Mouse (Mus musculus) lung, adult 18-20 months (tissue): ENCODE measurements around the gene Cnpy3.

Experiments
- DNase-seq, 2 experiments: peaks; one replicate each; pipeline ENCODE4 v3.0.0; 2022; ENCODE audit warnings: mixed read lengths in 2 of 2

Cnpy3 gene

DNA sequence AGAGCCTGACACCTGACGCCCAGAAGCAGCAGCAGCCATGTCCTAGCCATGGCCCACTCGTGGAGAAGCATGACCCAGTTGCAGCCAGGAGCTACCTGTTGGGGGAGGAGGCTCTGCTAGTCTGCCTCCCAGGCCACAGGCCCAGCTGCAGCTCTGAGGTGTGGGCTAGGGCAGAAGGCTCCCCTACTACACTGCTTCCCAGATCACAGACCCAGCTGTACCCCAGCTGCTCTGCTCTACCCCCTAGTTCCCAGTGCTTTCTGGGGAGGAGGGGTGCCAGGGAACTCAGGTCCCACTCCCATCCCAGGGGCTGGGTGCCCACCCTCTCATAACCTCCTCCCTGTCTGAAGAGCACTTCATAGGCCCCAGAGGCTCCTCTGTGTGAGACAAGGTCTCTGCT, 11.5 kb upstream of the Cnpy3 start, which contains the start of gene Ptcra:
Ptcra (minus strand) TSS at position 169 of the 400 bp plus-strand sequence.
- no peak for DNase-seq

DNA sequence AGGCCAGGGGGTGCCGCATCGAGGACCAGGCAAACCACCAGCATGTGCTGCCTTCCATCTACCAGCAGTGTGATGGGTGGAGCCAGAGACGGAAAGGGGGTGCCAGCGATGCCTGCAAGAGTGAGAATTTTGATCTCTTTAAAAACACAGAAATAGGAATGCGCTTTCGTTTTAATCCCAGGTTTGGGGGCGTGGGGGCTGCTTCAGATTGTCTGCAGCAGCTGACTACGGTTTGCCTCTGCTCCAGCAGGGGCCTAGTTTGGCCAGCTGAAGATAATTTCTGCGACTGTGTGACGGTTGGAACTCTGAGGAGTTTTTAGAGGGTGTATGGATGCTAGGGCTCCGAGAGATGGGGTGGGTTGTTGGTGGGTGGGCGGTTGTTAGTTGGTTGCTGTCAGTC, 6.7 kb upstream of the Cnpy3 start:
- DNase-seq: no peak

DNA sequence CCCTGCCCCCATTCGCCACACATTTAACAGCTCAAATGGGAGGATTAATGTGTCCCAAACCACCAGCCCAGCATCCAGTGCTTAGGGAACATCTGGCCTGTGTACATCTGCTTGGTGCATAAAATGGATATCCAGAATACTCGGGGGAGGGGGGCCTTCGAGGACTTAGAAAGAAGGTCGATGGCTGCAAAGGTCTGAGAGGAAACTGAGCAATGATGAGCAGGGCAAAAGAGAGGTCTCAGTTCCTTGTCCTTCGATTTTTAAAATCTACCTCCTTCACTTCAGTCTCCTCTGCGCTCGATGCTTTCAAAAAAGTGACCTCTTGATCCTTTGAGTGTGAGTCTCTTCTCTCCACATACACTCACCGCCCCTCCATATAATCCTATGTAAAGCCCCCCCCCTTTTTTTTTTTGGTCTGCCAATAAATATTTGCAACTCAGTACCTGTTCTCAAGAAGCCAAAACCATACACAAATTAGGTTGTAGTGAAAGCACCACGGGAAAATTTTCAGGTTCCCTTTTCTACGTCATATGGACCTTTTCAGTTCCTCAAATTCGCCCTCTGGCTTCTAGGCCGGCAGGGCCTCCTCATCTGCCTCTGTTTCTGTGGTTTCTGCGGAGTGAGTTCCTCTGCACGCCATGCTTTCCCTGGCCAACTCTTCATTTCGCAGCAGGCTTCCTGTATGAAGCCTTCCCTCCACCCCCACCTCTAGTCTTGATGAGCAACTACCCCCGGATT, 789 bp downstream of the Cnpy3 start:
- peak; percentile 62 to 74 for DNase-seq

DNA sequence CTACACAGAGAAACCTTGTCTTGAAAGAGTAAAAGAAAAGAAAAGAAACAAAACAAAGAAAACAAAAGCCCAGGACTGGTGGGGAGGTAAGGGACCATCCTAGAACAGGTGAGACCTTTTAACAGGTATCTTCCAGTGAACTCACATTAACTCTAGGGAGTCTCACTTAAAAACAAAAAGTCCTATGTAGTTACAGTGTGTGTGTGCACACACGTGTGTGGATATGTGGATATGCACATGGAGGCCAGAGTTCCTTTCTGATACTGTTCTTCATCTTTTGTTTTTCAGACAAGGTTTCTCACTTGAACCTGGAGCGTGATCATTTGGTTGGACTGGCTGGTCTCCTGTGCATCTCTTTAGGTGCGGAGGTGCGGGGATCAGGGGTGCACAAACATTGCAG, 1.4 kb downstream of the Cnpy3 start:
- DNase-seq: no peak

DNA sequence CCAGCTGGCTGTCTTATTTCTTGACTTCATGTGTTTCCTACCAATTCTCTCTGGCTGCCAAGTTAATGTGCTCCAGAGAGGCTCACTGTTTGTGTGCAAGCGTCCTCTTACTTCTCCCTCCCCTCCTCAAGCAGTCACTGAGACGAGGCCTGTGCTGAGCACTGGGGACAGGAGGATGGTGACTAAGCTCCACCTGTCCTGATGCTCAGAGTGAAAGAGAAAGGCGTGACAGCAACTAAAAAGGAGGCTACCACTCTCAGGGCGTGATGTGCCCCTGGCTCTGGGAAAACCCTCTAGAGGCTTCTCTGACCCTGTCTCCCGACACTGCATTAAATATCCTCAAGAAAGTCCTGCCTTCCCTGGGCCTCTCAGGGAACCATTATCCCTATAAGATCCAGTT, 2.7 kb downstream of the Cnpy3 start:
- DNase-seq: no peak

DNA sequence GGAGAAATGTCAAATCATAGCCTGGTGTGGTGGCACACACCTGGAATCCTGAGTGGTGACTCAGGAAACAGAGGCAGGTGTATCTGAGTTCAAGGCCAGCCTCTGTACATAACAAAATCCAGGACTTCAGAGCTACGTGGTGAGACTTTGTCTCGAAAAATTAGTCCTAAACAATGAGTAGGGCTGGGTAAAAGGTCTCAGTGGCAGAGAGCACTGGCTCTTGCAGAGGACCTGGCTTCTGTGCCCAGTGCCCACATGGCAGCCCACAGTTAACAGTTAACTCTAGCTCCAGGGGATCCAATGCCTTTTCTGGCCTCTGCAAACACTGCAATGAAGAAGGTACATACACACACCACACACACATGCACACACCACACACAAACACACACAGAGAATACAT, 4.2 kb downstream of the Cnpy3 start:
- no peak for DNase-seq

DNA sequence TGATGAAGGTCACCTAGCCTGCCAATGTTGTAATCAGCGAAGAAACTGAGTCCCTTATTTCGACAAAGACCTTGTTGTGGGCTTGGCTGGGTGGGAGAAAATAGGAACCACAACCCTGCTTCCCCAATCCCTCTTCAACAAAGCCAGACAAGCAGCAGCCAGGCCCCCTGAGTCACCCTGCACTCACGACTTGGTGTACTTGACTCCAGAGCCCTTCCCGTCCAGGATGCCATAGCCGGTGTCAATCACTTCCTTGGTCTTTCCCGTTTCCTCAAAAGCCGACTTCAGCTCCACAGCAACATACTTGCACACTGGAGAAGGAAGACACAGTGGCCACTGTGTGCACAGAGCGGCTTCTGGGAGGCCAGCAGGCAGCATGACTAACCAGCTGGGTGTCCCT, 4.8 kb downstream of the Cnpy3 start:
- DNase-seq: peak; percentile 16 to 18

DNA sequence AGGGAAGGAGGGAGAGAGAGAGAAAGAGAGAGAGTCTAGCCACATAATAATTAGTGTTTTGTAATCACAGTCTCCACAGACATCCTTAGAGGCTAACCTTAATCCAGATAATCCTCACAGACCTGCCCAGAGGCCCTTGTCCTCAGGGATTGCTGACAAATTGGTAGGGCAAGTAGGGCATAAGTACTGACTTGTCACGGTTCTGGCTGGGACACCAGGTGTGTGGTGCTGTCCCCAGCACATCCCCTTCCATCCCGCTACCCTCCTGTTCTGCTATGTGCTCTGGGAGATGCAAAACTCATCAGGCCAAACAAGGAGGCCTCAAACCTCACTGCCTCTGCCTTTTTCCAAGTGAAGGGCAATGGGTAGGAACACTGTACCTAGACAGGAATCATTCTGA, 6.5 kb downstream of the Cnpy3 start:
- DNase-seq: no peak

DNA sequence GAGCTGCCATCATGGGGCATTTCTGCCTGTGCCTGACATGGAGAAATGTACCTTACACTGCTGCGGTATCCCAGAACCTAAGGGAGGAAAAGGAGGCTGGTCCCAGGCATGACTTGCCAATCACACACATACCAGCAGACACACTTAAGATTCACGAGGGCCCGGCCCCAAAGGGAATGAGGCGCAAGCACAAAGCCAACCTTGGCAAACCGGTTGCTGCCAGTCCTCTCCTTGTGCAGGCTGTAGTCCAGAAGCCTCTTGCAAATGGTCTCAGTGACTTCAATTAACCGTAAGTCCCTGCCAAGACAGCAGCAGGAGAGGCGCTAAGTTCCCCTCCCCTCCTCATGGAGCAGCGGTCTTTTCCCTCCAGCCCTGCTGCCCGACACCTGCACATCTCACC, 9.0 kb downstream of the Cnpy3 start:
- peak; percentile 71 to 80 for DNase-seq

DNA sequence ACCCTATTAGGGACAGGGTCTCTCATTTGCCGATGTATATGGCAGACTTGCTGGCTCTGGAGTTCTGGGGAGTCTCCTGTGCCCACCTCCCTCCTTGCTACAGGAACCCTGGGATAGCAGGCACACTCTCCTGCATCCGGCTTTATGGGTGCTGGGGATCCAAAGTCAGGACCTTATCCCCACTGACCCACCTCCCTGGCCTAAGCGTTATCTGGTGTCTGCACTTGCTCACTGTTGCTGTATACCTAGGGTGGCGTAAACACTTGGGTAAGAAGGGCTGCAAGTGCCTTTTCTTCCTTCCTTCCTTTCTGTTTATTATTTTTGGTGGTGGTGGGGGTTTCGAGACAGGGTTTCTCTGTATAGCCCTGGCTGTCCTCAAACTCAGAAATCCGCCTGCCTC, 10.7 kb downstream of the Cnpy3 start:
- no peak for DNase-seq

DNA sequence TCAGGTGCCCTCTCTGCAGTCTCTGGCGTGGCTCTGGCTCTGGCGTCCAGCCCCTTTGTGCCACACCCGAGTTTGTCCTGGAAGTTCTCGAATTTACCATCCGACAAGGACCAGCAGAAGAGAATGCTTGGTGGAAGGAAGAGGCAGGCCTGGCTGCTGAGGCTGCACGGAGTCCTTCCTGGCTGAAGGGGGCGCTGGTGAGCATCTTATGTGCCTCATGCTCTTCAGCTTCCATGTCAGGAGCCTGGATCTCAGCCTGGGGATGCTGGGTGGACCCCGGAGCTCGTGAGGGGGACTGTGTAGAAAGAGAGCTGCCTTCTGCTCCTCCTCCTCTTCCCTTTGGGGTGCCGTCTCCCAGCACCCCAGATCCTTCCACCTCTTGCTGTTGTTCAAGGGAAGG, 15.9 kb downstream of the Cnpy3 start:
- peak; percentile 19 to 32 for DNase-seq

DNA sequence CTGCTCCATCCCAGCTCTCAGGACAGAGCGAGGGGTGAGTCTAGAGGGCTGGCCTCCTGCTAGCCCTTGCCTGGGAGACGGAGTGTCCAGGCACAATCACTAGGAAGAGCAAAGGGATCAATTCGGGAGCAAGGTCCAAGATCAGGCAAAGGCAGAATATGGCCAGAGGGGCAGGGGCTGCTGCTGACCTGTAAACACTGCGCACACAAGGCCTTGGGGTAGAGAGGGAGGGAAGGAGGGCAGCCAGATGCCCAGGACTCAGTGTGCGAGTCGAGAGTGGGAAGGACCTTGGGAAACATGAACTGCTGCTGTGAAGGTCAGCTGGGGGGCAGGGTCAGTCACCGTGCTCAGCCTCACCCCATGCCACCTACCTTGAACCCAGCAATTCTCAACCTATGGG, 16.7 kb downstream of the Cnpy3 start:
- no peak for DNase-seq

DNA sequence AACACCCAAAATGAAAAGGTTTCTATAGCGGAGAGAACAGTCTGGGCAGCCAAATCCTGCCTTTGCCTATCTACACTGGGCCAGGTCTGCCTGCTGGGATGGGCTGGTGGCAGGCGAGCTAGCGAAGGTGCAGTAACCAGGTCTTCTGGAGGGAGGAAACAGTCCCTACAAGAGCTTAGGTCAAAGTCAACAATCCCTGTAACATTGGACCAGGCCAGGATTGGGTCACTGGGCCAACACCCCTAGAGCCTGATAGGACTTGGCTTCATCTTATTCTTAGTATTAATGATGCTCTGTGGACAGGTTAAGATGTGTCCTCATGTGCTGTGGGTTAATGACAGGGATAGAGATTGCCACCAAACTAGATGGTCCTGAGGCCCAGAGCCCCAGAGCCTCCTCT, 18.0 kb downstream of the Cnpy3 start:
- DNase-seq: no peak

DNA sequence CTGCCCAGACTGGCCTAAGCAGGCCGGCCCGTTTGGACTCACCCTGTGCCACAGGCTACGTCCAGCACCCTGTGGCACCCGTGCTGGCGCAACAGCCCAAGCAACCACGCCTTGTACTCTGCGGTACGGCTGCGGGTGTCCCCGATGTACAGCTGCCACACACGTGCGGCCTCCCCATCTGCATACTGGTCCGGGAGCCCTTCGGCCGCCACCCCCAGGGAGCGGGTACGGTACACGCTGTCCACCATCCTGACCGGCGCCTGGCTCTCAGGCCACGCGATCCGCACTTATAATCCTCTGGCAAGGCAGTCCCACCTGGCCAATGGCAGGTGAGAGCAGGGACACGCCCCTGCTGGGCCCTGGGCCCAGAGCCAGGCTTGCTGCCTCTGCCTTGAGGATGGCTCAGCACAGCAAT, 23.1 kb downstream of the Cnpy3 start, which contains the start of gene Gnmt:
Gnmt (minus strand) TSS at position 265 of the 415 bp plus-strand sequence.
- peak; percentile 79 to 89 for DNase-seq

DNA sequence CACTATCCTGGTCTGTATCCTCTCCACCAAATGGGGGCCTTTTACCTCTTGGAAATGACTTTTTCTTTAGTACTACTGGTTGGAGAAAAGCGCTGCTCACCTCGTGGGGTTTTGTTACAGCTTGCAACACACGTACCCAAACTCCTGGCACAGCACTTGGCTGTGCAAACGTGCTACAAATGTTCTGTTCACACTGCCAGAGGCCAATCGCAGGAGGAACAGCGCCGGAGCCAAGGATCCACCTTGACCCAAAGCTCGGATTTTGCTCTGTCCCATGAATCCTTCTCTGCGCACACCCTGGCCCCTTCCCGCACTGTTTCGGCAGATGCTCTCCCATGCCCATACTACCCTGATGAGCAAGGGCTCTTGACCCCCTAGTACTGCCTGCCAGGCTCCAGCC, 23.5 kb downstream of the Cnpy3 start:
- DNase-seq: peak in 1 of 2 experiments; percentile 10

DNA sequence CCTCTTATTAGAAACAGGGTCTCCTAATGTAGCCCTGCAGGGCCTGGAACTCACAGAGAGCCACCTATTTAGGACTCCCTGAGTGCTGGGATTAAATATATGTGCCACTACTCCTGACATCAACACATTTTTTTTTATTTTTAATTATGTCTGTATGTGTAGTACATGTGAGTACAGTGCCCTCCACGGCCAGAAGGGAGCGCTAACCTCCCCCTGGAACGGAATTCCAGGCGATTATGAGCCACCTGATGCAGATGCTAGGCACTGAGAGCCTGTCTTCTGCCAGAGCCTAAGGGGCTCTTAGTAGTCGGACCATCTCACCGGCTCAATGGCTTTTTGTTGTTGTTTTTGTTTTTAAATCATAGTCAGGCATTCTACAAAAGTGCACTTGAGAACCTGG, 24.0 kb downstream of the Cnpy3 start:
- DNase-seq: peak; percentile 32 to 58

DNA sequence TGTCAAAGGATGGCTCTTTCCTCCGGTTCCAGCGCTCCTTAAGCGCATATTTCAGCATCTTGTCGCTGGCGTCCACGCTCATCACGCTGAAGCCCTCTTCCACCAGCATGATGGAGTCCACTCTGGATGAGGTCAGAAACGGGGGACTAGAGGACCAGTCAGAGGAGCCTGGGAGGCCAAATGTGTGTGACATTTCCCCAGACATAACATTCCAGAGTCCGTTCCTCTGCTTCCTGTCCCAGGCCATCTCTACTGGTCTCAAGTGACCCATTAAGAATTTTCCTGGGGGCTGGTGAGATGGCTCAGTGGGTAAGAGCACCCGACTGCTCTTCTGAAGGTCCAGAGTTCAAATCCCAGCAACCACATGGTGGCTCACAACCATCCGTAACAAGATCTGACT, 24.7 kb downstream of the Cnpy3 start:
- no peak for DNase-seq

DNA sequence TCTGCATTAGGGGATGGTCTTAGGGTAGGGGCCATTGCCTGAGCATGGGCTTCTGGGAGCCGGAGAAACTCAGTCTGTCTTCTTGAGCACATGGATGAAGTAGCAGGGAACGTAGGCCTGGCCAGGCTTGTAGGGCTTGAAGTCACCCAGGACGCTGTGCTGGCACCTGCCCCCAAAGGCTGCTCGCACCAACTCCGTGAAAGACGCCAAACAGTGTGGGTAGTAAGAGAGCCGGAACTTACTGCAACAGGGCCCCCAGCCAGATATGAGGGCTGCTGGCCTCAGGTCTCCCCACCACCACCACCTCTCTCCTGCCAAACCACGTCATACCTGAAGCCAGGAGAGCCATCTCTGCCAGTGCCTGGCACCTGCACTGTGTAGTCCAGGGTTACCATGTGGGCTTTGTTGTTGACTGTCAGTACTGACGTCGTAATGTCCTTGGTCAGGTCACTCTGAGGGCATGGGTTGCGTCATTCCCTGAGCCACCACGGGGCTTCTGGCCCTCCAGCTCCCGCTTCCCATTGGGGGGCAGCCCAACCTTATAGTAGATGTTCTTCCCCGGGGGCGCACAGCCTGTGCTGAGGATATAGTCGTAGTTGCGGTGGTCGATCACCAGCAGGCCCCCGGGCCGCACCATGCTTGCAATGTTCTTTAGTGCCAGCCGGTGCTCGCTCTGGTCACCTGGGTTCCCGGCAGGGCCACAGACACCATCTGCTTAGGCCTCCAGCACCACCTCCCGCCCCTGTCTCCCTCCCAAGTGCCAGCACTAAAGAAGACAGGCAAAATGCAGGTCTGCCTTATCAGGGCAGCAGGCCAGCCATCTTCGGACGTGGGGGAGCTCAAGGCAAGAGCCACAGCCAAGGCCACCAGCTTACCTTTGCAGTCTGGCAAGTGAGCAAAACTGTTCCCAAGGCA, 26.0 kb downstream of the Cnpy3 start:
- no peak for DNase-seq

DNA sequence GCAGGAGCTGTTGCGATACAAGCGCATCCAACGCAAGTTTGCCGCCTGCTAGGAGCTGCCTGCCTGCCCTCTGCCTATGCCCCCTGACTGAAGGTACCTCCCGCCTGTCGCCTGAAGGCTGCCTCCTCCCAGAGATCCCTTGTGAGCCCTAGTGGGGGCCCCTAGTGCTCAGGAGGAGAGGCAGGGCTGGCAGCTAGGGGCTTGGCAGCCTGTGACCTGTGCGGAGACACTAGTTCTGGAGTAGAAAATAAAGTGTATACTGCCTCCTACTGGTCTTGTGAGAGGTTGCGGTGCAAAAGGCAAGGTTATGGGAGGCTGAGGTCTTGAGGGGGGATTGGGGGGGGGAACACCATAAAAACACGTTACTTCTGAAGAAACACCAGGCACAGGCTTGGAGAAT, 26.7 kb downstream of the Cnpy3 start:
- DNase-seq: peak in 1 of 2 experiments; percentile 27

DNA sequence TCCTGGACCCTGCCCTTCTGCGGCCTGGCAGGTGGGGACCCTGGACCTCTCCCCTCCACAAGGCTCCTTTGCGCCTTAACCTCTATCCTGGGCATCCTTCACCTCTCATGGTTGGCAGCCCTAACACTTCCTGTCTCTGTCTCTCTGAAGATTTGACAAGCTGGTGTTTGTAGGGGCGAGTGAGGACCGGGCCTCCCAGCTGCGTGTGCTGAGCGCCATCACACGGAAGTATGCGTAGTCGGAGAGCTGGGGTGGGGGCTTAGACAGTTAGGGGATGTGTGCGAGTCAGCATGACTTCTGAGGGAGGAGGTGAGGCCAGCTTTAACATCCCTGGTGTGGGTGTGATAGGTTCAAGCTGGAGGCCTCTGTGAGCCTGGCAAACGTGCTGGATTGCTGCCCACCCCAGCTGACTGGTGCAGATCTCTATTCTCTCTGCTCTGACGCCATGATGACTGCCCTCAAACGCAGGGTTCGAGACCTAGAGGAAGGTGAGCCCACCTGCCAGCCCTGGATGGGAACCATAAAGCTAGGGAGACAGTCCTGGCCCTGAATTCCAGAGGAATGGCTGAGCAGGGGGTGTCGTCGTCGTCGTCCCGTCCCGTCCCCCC, 27.4 kb downstream of the Cnpy3 start:
- no peak for DNase-seq

DNA sequence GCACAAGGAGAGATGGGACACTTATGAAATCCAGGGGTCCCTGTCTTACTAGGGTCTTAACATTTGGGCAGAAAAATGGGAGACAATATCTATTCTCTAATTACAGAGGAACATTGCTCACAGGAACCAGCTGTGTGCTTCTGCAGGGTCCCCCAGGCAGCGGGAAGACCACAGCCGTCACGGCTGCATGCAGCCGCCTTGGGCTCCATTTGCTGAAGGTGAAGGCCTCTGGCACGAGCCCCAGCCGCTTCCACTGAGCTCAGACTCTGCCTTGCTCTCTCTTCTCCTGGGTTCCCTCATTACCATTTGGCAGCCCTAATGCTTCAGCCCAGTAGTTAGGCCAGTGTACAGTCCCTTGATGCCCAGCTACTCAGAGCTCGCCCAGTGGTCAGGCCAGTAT, 30.9 kb downstream of the Cnpy3 start:
- no peak for DNase-seq

DNA sequence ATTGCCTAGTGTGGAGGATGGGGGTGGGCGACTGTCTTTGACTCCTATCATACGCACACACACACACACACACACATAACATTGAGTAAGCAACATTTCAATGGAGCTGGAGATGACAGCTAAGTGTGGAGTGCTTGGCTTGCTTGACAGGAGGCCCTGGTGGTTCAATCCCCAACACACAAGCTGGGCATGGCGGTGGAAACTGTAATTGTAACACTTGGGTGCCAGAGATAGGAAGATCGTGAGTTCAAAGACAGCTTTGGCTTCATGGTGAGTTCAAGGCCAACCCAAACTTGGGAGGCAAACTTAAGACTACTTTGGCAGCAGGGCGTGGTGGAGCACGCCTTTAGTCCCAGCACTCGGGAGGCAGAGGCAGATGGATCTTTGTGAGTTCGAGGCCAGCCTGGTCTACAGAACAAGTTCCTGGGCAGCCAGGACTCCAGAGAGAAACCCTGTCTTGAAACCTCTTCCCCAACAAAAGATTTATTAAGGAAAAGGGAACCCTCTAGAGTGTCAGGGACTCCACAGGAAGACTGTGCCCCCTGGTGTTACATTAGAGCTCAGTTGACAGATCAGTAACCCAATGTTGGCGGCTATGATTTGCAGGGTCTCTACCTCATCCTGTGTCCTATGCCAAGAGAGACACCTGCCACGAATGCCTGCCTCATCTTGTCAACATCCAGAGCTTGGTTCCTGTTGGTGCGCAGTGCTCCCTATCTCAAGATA, 37.1 kb downstream of the Cnpy3 start:
- DNase-seq: no peak

DNA sequence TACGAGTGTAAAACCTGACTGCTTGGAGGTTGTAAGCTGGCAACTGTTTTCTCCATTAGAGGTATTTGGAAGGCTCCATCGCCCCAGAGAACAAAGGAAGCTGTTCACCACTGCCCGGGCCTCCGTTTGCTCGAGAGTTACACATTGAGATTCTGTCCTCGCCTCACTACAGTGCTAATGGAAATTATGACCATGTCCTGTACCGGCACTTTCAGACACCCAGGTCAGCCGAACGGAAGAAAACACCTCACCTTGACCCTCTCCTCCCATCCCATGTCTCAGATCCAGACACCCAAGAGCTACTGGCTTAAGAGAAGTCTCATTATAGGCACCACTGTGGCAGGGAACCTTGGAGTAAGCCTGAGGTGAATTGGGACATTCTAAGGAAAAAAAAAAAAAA, 38.2 kb downstream of the Cnpy3 start:
- no peak for DNase-seq
